Mouse (Mus musculus) midbrain, embryonic 14.5 days (tissue): ENCODE results near the gene Aig1. TPM values are rescaled to one million over a fixed set of nuclear protein-coding genes. Genes with fewer than 3 reads are reported as not detected.

Experiments used
- ATAC-seq: fragments of 200-750 bp; cut with Nextera tagmentation; 2 replicates; pipeline ENCODE4 v1.8.0; 2017; ENCODE audit warnings: moderate number of reproducible peaks, moderate library complexity; ENCODE audit not compliant: low FRiP score, low TSS enrichment
- DNase-seq: peaks from one replicate; pipeline ENCODE4 v3.0.0-alpha.2; 2015
- H3K27ac ChIP-seq: fragments of 300-500 bp; sonication (generic); replicated peaks from 2 replicates; pipeline ENCODE4 v1.5.1; 2014; ENCODE audit warnings: mild to moderate bottlenecking, low read depth, low read length, moderate library complexity
- H3K27me3 ChIP-seq: fragments of 300-500 bp; sonication (generic); 2 replicates; pipeline ENCODE4 v1.6.1; 2014; ENCODE audit warnings: low read length, control low read depth, mixed read lengths; ENCODE audit not compliant: control insufficient read depth, insufficient read depth
- H3K36me3 ChIP-seq: fragments of 300-500 bp; sonication (generic); 2 replicates; pipeline ENCODE4 v1.6.1; 2014; ENCODE audit warnings: low read length, control low read depth; ENCODE audit not compliant: control insufficient read depth, insufficient read depth
- H3K4me1 ChIP-seq: fragments of 300-500 bp; sonication (generic); 2 replicates; pipeline ENCODE4 v1.6.1; 2014; ENCODE audit warnings: mild to moderate bottlenecking, antibody characterized with exemption, low read length, control low read depth; ENCODE audit not compliant: control insufficient read depth, insufficient read depth
- H3K4me2 ChIP-seq: fragments of 300-500 bp; sonication (generic); 2 replicates; pipeline ENCODE4 v1.6.1; 2014; ENCODE audit warnings: mild to moderate bottlenecking, low read length, moderate library complexity
- H3K4me3 ChIP-seq: fragments of 300-500 bp; sonication (generic); replicated peaks from 2 replicates; pipeline ENCODE4 v1.5.1; 2014; ENCODE audit warnings: low read depth, low read length
- H3K9ac ChIP-seq: fragments of 300-500 bp; sonication (generic); replicated peaks from 2 replicates; pipeline ENCODE4 v1.6.1; 2014; ENCODE audit warnings: mild to moderate bottlenecking, low read length, moderate library complexity
- H3K9me3 ChIP-seq: fragments of 300-500 bp; sonication (generic); 2 replicates; pipeline ENCODE4 v1.6.1; 2016; ENCODE audit warnings: low read length, control low read depth, mixed read lengths; ENCODE audit not compliant: control insufficient read depth
- whole genome bisulfite sequencing: fragments of 180-500 bp; shearing (Covaris S2); extraction: QIAGEN DNeasy Blood & Tissue Kit; methylation state at CpG from one replicate; pipeline ENCODE4 v1.1.7; 2014; 5-methylcytosine and 5-hydroxymethylcytosine counted together
- polyA plus RNA-seq: library from polyadenylated mRNA; unstranded; fragments of >200 nt; fragmentation: Nextera tagmentation; extraction: Ambion mirVana; gene quantifications from 2 replicates; pipeline ENCODE4 v1.2.1, GENCODE M21; 2014

Aig1 gene
- polyA plus RNA-seq, 1 experiment from 2014 or later, result 76.0 TPM

GRCm38 (mm10) chr10:13677440-13677839 is 191.3 kb downstream of the Aig1 start:
- Histone ChIP-seq H3K9ac (no peak overlapping the region), H3K4me1 (no peaks in the 10 kb centered on the region), H3K27ac (no peak overlapping the region), H3K4me3 (no peak overlapping the region), H3K36me3 (no peaks in the 10 kb centered on the region), H3K9me3 (no peaks in the 10 kb centered on the region), H3K27me3 (no peaks in the 10 kb centered on the region), H3K4me2 (no peak overlapping the region)
- DNase-seq (no peak), ATAC-seq (no peak)
- WGBS, result 83% methylated on average over 2 of the region's 2 CpGs

GRCm38 (mm10) chr10:13675033-13675379 is 193.8 kb downstream of the Aig1 start:
- no peak for DNase-seq
- 65% methylated on average over 3 of the region's 3 CpGs for WGBS
- H3K4me2 ChIP-seq, result no peak overlapping the region
- H3K36me3 ChIP-seq, result no peaks in the 10 kb centered on the region
- H3K4me1 ChIP-seq, result no peaks in the 10 kb centered on the region
- H3K27ac ChIP-seq, result no peak overlapping the region
- H3K9ac ChIP-seq, result no peak overlapping the region
- H3K9me3 ChIP-seq, result no peaks in the 10 kb centered on the region
- ATAC-seq, result 0 out of 2 replicates have a peak, but pooled peaks have one; percentile 18
- no peaks in the 10 kb centered on the region for H3K27me3 ChIP-seq
- no peak overlapping the region for H3K4me3 ChIP-seq

GRCm38 (mm10) chr10:13674304-13675032 is 194.3 kb downstream of the Aig1 start:
- ATAC-seq, result no peak
- H3K4me3 ChIP-seq, result no peak overlapping the region
- H3K4me2 ChIP-seq, result no peak overlapping the region
- H3K9me3 ChIP-seq, result no peaks in the 10 kb centered on the region
- no peak overlapping the region for H3K27ac ChIP-seq
- no peak overlapping the region for H3K9ac ChIP-seq
- no peaks in the 10 kb centered on the region for H3K27me3 ChIP-seq
- no peak for DNase-seq
- 54% methylated on average over 7 of the region's 7 CpGs for WGBS
- no peaks in the 10 kb centered on the region for H3K36me3 ChIP-seq
- no peaks in the 10 kb centered on the region for H3K4me1 ChIP-seq

- no peak overlapping the region for H3K9ac ChIP-seq
- H3K36me3 ChIP-seq, result no peaks in the 10 kb centered on the region
- no peaks in the 10 kb centered on the region for H3K27me3 ChIP-seq
- H3K27ac ChIP-seq, result no peak overlapping the region
- no peak overlapping the region for H3K4me2 ChIP-seq
- no peaks in the 10 kb centered on the region for H3K4me1 ChIP-seq
- H3K4me3 ChIP-seq, result no peak overlapping the region
- WGBS, result 88% methylated on average over 10 of the region's 10 CpGs
- no peaks in the 10 kb centered on the region for H3K9me3 ChIP-seq
- ATAC-seq, result no peak
- DNase-seq, result no peak
Measured at GRCm38 (mm10) chr10:13667166-13667696, 201.5 kb downstream of the Aig1 start.

- H3K36me3 ChIP-seq, result no peaks in the 10 kb centered on the region
- no peak overlapping the region for H3K4me2 ChIP-seq
- H3K27ac ChIP-seq, result no peak overlapping the region
- H3K4me1 ChIP-seq, result no peaks in the 10 kb centered on the region
- DNase-seq, result no peak
- no peak overlapping the region for H3K9ac ChIP-seq
- ATAC-seq, result no peak
- no peak overlapping the region for H3K4me3 ChIP-seq
- H3K9me3 ChIP-seq, result no peaks in the 10 kb centered on the region
- H3K27me3 ChIP-seq, result no peaks in the 10 kb centered on the region
Measured at GRCm38 (mm10) chr10:13663476-13663875, 205.3 kb downstream of the Aig1 start.

- ATAC-seq (no peak), DNase-seq (no peak)
- no peak overlapping the region for H3K4me2 ChIP-seq
- H3K4me1 ChIP-seq, result no peaks in the 10 kb centered on the region
- H3K27me3 ChIP-seq, result no peaks in the 10 kb centered on the region
- H3K9ac ChIP-seq, result no peak overlapping the region
- H3K9me3 ChIP-seq, result no peaks in the 10 kb centered on the region
- no peak overlapping the region for H3K4me3 ChIP-seq
- H3K27ac ChIP-seq, result no peak overlapping the region
- WGBS, result 10% methylated on average over 2 of the region's 2 CpGs
- H3K36me3 ChIP-seq, result no peaks in the 10 kb centered on the region
Measured at GRCm38 (mm10) chr10:13659778-13660177, 209.0 kb downstream of the Aig1 start.

- ATAC-seq (no peak), DNase-seq (no peak)
- Histone ChIP-seq H3K9me3 (no peaks in the 10 kb centered on the region), H3K27ac (no peak overlapping the region), H3K4me1 (no peaks in the 10 kb centered on the region), H3K4me2 (no peak overlapping the region), H3K36me3 (no peaks in the 10 kb centered on the region), H3K9ac (no peak overlapping the region), H3K4me3 (no peak overlapping the region), H3K27me3 (no peaks in the 10 kb centered on the region)
- 80% methylated on average over 10 of the region's 10 CpGs for WGBS
Measured at GRCm38 (mm10) chr10:13653739-13654462, 214.9 kb downstream of the Aig1 start.

- no peaks in the 10 kb centered on the region for H3K27me3 ChIP-seq
- WGBS, result 85% methylated on average over 7 of the region's 7 CpGs
- no peaks in the 10 kb centered on the region for H3K36me3 ChIP-seq
- no peak overlapping the region for H3K9ac ChIP-seq
- no peak overlapping the region for H3K4me2 ChIP-seq
- H3K4me3 ChIP-seq, result no peak overlapping the region
- no peaks in the 10 kb centered on the region for H3K9me3 ChIP-seq
- H3K27ac ChIP-seq, result no peak overlapping the region
- no peaks in the 10 kb centered on the region for H3K4me1 ChIP-seq
- ATAC-seq, result no peak
- DNase-seq, result no peak
Measured at GRCm38 (mm10) chr10:13653326-13653725, 215.5 kb downstream of the Aig1 start.

- WGBS, result 93% methylated on average over 4 of the region's 4 CpGs
- Histone ChIP-seq H3K27me3 (no peaks in the 10 kb centered on the region), H3K4me2 (no peak overlapping the region), H3K27ac (no peak overlapping the region), H3K4me1 (no peaks in the 10 kb centered on the region), H3K9ac (no peak overlapping the region), H3K9me3 (no peaks in the 10 kb centered on the region), H3K4me3 (no peak overlapping the region), H3K36me3 (no peaks in the 10 kb centered on the region)
- DNase-seq (no peak), ATAC-seq (no peak)
Measured at GRCm38 (mm10) chr10:13652061-13652460, 216.7 kb downstream of the Aig1 start.
